Mouse (Mus musculus): Measurements from ENCODE around the gene Exosc3.

DNA sequence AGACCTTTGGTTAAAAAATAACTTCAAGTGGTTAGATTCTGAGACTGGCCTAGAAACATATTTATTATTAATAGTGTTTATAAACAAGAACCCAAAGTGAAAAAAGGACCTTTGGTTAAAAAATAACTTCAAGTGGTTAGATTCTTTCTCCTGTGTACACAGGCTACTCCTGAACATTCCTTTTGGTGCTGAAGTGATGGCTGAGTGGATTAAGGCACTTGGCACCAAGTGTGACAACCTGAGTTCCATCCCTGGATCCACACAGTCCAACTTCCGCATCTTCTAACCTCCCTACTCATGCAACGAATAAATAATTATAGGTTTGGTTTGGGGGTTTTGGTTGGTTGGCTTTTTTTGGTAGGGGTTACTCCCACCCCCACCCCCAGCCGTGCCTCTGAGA, 28.7 kb upstream of the Exosc3 start:
- TF ChIP-seq GATA1 (IDR thresholded peaks at IDR 0.05; ENCODE audit: borderline replicate concordance, low read length), result no peak
- TF ChIP-seq FLI1 (IDR thresholded peaks at IDR 0.05; ENCODE audit: low read length), result no peak

Measured in megakaryocyte, embryonic 14.5 days (primary cell).